Mouse (Mus musculus) lung, embryonic 16.5 days (tissue): ENCODE measurements around the gene C1qtnf9. TPM values are rescaled to one million over a fixed set of nuclear protein-coding genes. Genes with fewer than 3 reads are reported as not detected.

Source experiments
- ATAC-seq: fragments of 200-750 bp; cut with Nextera tagmentation; 2 replicates; pipeline ENCODE4 v1.8.0; 2017; ENCODE audit warnings: low read depth, mild to moderate bottlenecking, moderate library complexity
- H3K27ac ChIP-seq: fragments of 300-500 bp; sonication (generic); 2 replicates; pipeline ENCODE4 v1.5.1; 2014; ENCODE audit warnings: mild to moderate bottlenecking, control low read depth, low read length
- H3K27me3 ChIP-seq: fragments of 300-500 bp; sonication (generic); 2 replicates; pipeline ENCODE4 v1.6.1; 2014; ENCODE audit warnings: low read depth, low read length, mixed read lengths; ENCODE audit not compliant: control insufficient read depth, insufficient read depth
- H3K36me3 ChIP-seq: fragments of 300-500 bp; sonication (generic); 2 replicates; pipeline ENCODE4 v1.6.1; 2014; ENCODE audit warnings: low read length; ENCODE audit not compliant: control insufficient read depth, insufficient read depth
- H3K4me1 ChIP-seq: fragments of 300-500 bp; sonication (generic); replicated peaks from 2 replicates; pipeline ENCODE4 v1.6.1; 2014; ENCODE audit warnings: low read length, mixed read lengths; ENCODE audit not compliant: control insufficient read depth, insufficient read depth
- H3K4me2 ChIP-seq: fragments of 300-500 bp; sonication (generic); 2 replicates; pipeline ENCODE4 v1.6.1; 2014; ENCODE audit warnings: low read depth, low read length, control low read depth
- H3K4me3 ChIP-seq: fragments of 300-500 bp; sonication (generic); 2 replicates; pipeline ENCODE4 v1.5.1; 2014; ENCODE audit warnings: mild to moderate bottlenecking, low read length, control low read depth
- H3K9ac ChIP-seq: fragments of 300-500 bp; sonication (generic); 2 replicates; pipeline ENCODE4 v1.6.1; 2014; ENCODE audit warnings: low read length, control low read depth
- H3K9me3 ChIP-seq: fragments of 300-500 bp; sonication (generic); 2 replicates; pipeline ENCODE4 v1.6.1; 2016; ENCODE audit warnings: low read length; ENCODE audit not compliant: control insufficient read depth
- WGBS: fragments of 180-500 bp; shearing (Covaris S2); extraction: QIAGEN DNeasy Blood & Tissue Kit; methylation state at CpG from one replicate; pipeline ENCODE4 v1.1.7; 2014; 5-methylcytosine and 5-hydroxymethylcytosine counted together
- polyA plus RNA-seq: library from polyadenylated mRNA; unstranded; fragments of >200 nt; fragmentation: Nextera tagmentation; extraction: Ambion mirVana; gene quantifications from 2 replicates; pipeline ENCODE4 v1.2.1, GENCODE M21; 2015

Gene C1qtnf9
- polyA plus RNA-seq, 1 experiment from 2014 or later: 1.4 TPM

DNA sequence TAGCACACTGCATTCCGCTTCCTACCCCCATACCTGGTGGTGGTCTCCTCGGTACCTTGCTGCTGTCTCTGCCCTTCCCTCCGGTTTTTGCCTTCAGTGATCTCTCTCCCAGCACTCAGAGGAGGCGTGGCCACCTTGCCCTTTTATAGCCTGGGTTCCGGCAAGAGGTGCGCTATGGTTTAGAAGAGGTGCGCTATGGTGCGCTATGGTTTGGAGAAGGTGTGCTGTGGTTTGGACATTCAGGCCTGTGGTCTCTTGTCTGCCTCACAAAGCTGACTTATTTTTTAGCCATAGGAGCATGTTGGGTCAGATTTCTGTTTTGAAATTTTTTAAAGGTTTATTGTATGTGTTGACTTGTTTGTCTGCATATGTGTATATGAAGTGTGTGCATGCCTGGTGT, 41.9 kb downstream of the C1qtnf9 start:
- no peaks in the 10 kb centered on the region for H3K27me3 ChIP-seq
- WGBS: 87% methylated on average over 8 of the region's 8 CpGs
- H3K36me3 ChIP-seq: peaks cover 4% of the 10 kb centered on the region; the same call in 1 of the 2 replicates
- H3K4me3 ChIP-seq: no peak overlapping the region
- no peaks in the 10 kb centered on the region for H3K9me3 ChIP-seq
- peaks cover 8% of the 10 kb centered on the region for H3K4me1 ChIP-seq
- no peak overlapping the region for H3K4me2 ChIP-seq
- H3K9ac ChIP-seq: no peak overlapping the region
- H3K27ac ChIP-seq: no peak overlapping the region
- ATAC-seq: no peak

DNA sequence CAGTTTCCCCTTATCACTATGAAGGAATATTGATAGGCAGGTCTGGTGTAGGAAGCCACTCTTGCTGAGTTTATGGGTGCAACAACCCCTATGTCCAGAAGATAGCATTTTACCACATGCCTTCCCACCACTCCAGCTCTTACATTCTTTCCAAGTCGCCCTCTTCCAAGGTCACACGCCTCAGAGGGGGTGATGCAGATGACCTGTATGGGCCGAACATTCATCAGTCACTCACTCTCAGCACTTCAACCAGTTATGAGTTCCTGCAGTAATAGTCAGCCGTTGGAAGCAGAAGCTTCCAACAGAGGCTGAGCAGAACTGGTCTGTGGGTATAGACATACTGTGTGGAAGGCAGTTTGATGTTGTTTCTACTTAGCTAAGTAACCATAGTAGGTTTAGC, 43.6 kb downstream of the C1qtnf9 start:
- WGBS: 76% methylated on average over 4 of the region's 4 CpGs
- Histone ChIP-seq H3K4me2 (no peak overlapping the region), H3K27ac (no peak overlapping the region)

DNA sequence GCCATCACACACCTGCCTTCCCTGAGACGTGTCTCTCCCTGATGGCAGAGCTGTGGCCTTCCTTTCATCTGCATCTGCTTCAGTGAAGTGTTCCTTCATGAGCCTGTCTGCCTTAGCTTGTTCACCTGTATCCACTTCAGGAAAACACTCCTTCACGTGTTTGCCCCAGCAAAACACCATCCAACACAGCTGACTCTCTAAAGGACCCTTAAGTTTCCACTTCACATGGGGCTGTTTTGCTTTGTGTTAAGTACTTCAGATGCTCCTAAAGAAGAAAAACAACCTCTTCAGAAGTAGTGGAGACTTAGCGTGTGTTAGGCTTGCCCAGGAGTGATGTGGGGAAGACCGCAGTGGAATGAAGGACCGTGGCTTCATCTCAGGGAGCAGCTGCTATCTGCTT, 47.2 kb downstream of the C1qtnf9 start:
- Histone ChIP-seq H3K4me2 (no peak overlapping the region), H3K27me3 (no peaks in the 10 kb centered on the region), H3K36me3 (peaks cover 2% of the 10 kb centered on the region; the same call in 1 of the 2 replicates), H3K4me3 (no peak overlapping the region), H3K9ac (no peak overlapping the region), H3K27ac (no peak overlapping the region), H3K9me3 (no peaks in the 10 kb centered on the region), H3K4me1 (peaks cover 6% of the 10 kb centered on the region; the same call in 1 of the 2 replicates)
- WGBS: 56% methylated on average over 5 of the region's 5 CpGs
- ATAC-seq: peak; percentile 76

More for the DNA sequence above, 43.6 kb downstream of the C1qtnf9 start:
- no peaks in the 10 kb centered on the region for H3K9me3 ChIP-seq
- H3K9ac ChIP-seq: no peak overlapping the region
- peaks cover 8% of the 10 kb centered on the region for H3K4me1 ChIP-seq
- no peaks in the 10 kb centered on the region for H3K27me3 ChIP-seq
- peaks cover 4% of the 10 kb centered on the region; the same call in 1 of the 2 replicates for H3K36me3 ChIP-seq
- no peak for ATAC-seq
- H3K4me3 ChIP-seq: no peak overlapping the region

DNA sequence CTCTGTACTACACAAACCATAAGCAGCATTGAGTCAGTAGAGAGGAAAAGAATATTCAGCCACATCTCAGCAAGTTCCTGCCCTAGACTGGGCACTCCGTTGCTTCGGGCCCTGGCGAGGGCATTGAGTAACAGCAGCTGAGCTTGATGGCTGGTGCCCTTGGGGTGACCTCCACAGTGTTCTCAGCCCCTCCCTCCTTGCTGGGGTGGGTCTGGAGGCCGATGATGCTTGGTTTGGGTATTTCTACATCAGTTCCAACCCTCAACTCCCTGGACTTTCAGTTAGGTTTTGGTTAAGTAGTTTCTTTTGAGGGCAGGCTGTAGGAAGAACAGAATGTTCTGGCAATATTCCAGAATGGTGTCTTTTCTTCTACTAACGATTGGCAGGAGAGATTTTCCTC, 50.1 kb downstream of the C1qtnf9 start:
- H3K27ac ChIP-seq: no peak overlapping the region

DNA sequence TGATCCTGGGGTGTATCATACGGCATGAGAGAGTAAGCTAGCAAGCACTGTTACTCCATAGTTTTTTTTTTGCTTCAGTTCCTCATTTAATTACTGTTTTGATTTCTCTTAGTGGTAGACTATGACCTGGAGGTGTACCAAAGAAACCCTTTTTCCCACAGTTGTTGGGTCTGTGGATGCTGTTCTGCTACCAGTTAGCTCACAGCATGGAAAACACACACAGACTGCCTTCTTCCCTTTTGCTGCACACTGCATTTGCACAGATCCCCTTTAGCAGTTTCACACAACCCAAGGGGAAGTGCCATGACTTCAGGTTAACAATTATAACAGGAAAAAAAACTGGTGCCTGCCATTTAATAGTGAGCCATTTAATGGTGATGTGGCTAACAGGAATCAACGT, 62.2 kb downstream of the C1qtnf9 start:
- no peaks in the 10 kb centered on the region for H3K4me1 ChIP-seq
- H3K4me2 ChIP-seq: no peak overlapping the region
- no peak overlapping the region for H3K4me3 ChIP-seq
- H3K9me3 ChIP-seq: peaks cover 6% of the 10 kb centered on the region; the same call in 1 of the 2 replicates
- no peak overlapping the region for H3K27ac ChIP-seq
- no peak overlapping the region for H3K9ac ChIP-seq
- peaks cover 16% of the 10 kb centered on the region for H3K36me3 ChIP-seq
- 94% methylated on average over 2 of the region's 2 CpGs for WGBS
- H3K27me3 ChIP-seq: no peaks in the 10 kb centered on the region
- no peak for ATAC-seq

More for the DNA sequence above, 50.1 kb downstream of the C1qtnf9 start:
- ATAC-seq: peak; percentile 73
- WGBS: 47% methylated on average over 5 of the region's 5 CpGs
- Histone ChIP-seq H3K27me3 (no peaks in the 10 kb centered on the region), H3K4me1 (peaks cover 6% of the 10 kb centered on the region; the same call in 1 of the 2 replicates), H3K9ac (no peak overlapping the region), H3K4me3 (no peak overlapping the region), H3K4me2 (no peak overlapping the region), H3K9me3 (no peaks in the 10 kb centered on the region), H3K36me3 (no peaks in the 10 kb centered on the region; the same call in 1 of the 2 replicates)

Other genes with a start within 250 kb of the C1qtnf9 start
- 17.9 and 19.4 TPM in 2 replicates for gene Spata13, start 134.1 kb upstream of the C1qtnf9 start, polyA plus RNA-seq
- 20.8 and 21.5 TPM in 2 replicates for gene Mipep, start 16.4 kb downstream of the C1qtnf9 start, polyA plus RNA-seq